Mouse (Mus musculus): ENCODE results near the gene Tango6.

GRCm38 (mm10) chr8:106727241-106727835 is 44.5 kb downstream of the Tango6 start:
- TF ChIP-seq USF1 (IDR thresholded peaks at IDR 0.05; ENCODE audit: low read depth) (no peak), CEBPB (IDR thresholded peaks at IDR 0.05; ENCODE audit: insufficient read depth, poor library complexity, severe bottlenecking) (no peak), POLR2A (IDR thresholded peaks at IDR 0.05; ENCODE audit: insufficient read length, low read depth) (no peak), MAX (IDR thresholded peaks at IDR 0.05; ENCODE audit: low read depth) (no peak), TCF12 (IDR thresholded peaks at IDR 0.05; ENCODE audit: insufficient read depth, poor library complexity, severe bottlenecking) (no peak), E2F4 (IDR thresholded peaks at IDR 0.05; ENCODE audit: insufficient read depth) (no peak), SRF (IDR thresholded peaks at IDR 0.05; ENCODE audit: control insufficient read depth, insufficient read length, low read depth) (no peak), MYOD1 (IDR thresholded peaks at IDR 0.05; ENCODE audit: control insufficient read depth in 1 of 3, insufficient read length in 2 of 3, low read depth in 2 of 3) (no peak), MYOG (IDR thresholded peaks at IDR 0.05; ENCODE audit: control insufficient read depth in 1 of 3, insufficient read depth in 1 of 3, insufficient read length in 2 of 3, low read depth in 2 of 3) (no peak), POLR2AphosphoS2 (IDR thresholded peaks at IDR 0.05; ENCODE audit: insufficient read length, low read depth) (no peak), REST (IDR thresholded peaks at IDR 0.05; ENCODE audit: insufficient read depth, insufficient read length) (no peak)
